Mouse (Mus musculus) G1E-ER4 (cell line): ENCODE measurements around the gene Asb16. TPM values are rescaled to one million over a fixed set of nuclear protein-coding genes. Genes with fewer than 3 reads are reported as not detected.

Source experiments
- GATA1 ChIP-seq: IDR thresholded peaks from one replicate; pipeline ENCODE4 v1.8.0; 2012; ENCODE audit warnings: low read length, inconsistent platforms
- polyA plus RNA-seq: library from polyadenylated mRNA; stranded (reverse); fragments of >175 nt; gene quantifications from 2 replicates; pipeline ENCODE4 v1.2.3, GENCODE M21; 2012

The Asb16 gene
- polyA plus RNA-seq, 1 experiment = not detected

- TF ChIP-seq GATA1 = no peak
Measured at GRCm38 (mm10) chr11:102229331-102229953, 39.1 kb upstream of the Asb16 start.

DNA sequence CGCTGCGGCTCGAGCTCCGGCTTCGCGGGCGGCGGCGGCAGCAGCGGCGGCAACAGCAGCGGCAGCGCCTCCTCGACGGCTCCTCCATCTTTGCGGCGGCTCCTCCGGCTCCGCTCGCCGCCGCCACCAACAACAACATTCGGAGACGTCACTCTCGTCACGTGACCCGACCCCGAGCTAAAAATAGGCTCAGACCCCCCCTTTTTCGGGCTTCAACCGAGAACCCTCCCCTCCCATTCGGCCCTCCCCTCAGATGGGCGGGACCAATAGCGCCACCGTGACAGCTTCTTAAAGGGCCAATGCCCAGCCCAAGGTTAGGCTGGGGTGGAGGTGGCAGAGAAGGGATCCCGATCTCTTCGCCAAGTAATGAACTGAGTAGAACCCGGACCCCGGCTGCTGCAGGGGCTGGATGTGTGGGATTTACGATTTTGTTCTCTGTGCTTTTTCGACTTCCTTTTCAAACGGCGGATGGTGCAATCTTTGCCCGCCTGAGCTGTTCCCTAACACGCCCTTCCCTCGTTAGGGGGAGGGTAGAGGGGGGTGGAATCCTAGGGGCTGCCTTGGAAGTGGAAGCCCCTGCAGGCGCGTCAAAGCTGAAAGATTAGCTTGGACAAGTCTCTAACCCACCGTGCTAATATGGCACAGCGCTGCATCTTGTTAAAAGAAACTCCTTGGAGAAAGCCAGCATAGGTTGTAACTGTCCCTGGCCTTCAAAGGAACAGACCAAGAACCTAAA lies 38.4 kb upstream of the Asb16 start, which contains the start of gene Hdac5:
Gene Hdac5 (minus strand): TSS at position 161 of the 736 bp plus-strand sequence.
- no peak for TF ChIP-seq GATA1

DNA sequence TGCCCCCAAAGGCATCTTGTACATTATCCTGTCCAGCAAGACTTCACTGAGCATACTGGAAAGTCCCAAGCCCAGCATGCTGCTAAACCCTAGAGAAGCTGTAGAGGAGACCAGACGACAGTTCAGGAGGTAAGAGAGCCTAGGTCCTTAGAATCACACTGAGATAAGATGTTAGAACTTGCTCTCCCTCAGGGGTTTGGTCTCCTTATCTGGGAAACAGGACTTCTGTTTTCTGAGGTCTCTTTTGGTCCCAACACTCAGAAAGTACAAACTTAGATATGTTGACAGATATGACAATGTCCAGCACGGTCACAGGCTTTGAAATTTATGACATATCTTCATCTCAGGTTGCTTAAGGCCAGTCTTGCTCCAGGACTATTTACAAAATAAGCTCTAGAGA lies 32.5 kb upstream of the Asb16 start:
- no peak for TF ChIP-seq GATA1

GRCm38 (mm10) chr11:102240636-102241035 lies 27.9 kb upstream of the Asb16 start:
- no peak for TF ChIP-seq GATA1

- no peak for TF ChIP-seq GATA1
Measured at GRCm38 (mm10) chr11:102241246-102241645, 27.3 kb upstream of the Asb16 start.

- TF ChIP-seq GATA1 = no peak
Measured at GRCm38 (mm10) chr11:102241874-102242273, 26.7 kb upstream of the Asb16 start.

DNA sequence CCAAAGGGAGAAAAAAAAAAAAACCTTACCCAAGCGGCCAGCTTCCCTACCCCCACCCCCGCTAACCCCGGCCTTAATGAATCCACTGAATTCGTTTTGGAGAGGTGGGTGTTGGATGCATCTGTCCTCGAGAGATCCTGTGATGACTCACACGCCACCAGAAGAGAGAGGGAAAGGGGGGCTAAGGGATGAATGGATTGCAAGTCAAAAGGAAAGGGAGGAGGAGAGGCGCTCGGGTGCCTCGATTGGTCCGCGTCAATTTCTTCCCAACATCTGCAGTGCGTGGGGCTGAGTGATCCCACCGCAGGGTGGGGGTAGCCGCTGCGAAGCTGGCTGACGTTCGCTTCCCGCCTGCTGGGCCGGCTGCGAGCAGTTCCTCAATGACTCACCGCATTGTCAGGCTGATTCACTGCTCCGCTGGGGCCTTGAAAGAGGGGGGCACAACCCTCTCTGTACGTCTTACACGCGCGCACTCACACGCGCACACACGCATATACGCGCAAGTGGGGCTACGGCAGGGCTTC lies 23.6 kb upstream of the Asb16 start:
- TF ChIP-seq GATA1 = no peak

DNA sequence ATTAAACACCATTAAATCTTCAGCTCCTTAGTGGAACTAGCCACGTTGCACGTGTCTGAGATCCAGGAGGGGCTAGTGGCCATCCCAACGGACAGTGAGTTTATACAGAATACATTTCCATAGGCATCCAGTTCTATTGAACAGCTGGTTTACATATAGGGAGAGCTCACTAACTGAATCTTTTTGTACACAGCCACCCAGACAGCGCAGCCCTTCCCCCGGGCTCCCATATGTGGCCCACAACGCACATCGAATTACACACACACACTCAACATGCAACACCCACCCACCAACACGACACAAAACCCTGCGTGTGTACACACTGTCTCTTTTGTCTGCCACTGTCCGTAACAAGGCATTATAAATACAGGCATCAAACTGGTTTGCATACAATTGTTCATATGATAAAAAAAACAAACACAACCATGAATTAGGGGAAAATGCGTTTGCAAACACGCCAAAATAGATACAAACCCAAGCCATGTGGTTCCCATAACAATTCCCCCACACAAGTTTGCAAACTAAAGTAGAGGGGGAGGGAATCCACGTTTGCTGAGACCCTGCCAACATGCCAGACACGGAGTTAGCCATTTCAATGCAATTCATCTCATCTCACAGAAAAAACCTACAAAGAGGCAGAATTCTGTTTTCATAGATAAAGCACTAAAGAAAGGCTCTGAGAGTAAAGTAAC lies 22.8 kb upstream of the Asb16 start:
- no peak for TF ChIP-seq GATA1

DNA sequence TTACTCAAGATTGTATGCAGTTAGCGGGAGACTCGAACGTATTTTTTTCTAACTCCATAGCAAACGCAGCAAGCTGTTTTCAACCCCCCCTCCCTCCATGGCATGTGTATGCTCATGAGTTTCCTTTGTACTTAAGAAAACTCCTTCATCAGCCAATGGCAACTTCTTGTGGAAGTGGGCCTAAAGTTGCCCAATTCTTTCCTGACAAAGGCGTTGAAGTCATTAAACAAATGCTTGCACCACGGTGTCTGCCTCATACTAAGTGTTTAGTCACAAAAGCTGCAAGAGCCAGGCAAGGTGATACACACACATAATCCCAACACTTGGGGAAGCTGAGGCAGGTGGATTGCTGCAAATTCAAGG lies 22.3 kb upstream of the Asb16 start:
- TF ChIP-seq GATA1 = no peak

GRCm38 (mm10) chr11:102246871-102247270 lies 21.7 kb upstream of the Asb16 start:
- TF ChIP-seq GATA1 = no peak

GRCm38 (mm10) chr11:102248630-102249230 lies 19.8 kb upstream of the Asb16 start, which contains the start of gene BC030867:
BC030867 (plus strand) TSS chr11:102248882.
- TF ChIP-seq GATA1 = no peak

GRCm38 (mm10) chr11:102249351-102250090 lies 19.0 kb upstream of the Asb16 start:
- TF ChIP-seq GATA1 = no peak

- TF ChIP-seq GATA1 = no peak
Measured at GRCm38 (mm10) chr11:102257514-102257913, 11.0 kb upstream of the Asb16 start.

DNA sequence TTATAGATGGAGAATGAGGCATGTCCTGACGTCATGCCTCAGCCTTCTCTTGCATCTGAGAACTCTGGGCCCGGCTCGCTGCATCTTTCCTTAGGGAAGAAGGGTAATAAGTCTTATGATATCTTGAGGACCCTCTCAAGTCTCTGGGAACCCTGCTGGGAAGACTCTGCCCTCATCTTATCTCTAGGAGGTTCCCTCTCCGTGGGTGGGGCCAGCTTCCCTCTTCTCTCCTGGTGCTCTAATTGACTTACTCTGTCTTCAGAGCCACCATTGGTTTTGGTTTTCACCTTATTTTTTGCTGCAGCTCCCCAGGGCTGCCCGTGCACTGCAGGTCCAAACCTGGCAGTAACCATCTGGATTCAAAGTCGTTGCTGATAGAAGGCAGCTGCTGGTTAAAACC lies 10.4 kb upstream of the Asb16 start:
- no peak for TF ChIP-seq GATA1

DNA sequence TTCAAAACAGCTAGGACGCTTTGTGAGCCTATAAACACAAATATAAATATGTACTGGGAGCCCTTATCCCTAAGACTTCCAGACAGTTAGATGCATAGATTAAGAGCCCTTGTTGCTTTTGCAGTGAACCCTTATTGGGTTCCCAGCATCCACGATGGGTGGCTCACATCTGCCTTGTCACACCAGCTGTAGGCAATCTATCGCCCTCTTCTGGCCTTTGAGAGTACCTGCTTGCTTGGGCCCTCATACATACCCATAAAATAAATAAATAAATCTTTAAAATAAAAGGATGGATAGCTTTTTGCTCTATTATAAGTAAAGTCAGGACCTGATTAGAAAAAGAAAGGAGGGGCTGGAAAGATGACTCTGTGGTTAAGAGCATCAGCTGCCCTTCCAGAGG lies 10.0 kb upstream of the Asb16 start:
- TF ChIP-seq GATA1 = no peak

- no peak for TF ChIP-seq GATA1
Measured at GRCm38 (mm10) chr11:102263211-102263610, 5.3 kb upstream of the Asb16 start.
